Comparison of ENCODE assay signal across 6 mouse cellular contexts in genomic region chr6:85898596-85899475, GRCm38 (mm10). TPM values are rescaled to one million over a fixed set of nuclear protein-coding genes. Genes with fewer than 3 reads are reported as not detected.
"Had no signal": no experiment of that assay in that cellular context is flagged by ENCODE, and none has a peak within 500 bp of the region (broad histone marks: within the 10 kb centered on the region; RNA-seq: fewer than 3 reads in every experiment).

No protein-coding gene starts in this region.

RNA-seq across cellular contexts. Expression of gene Nat8f2, which starts 29.9 kb away (rescaled TPM):
- polyA plus RNA-seq: limb, embryonic 11.5 days; limb, embryonic 15.5 days; liver, embryonic 16.5 days; macrophage; midbrain, embryonic 12.5 days; neural tube, embryonic 14.5 days had no signal
